Mouse (Mus musculus) liver, embryonic 12.5 days (tissue): ENCODE measurements at regions not wholly inside any gene's neighbourhood (a gene's known extent, or its start where the extent isn't known, plus 50 kb on each side); places are given as distances from the start of the nearest gene placed in this dataset.
A peak's percentile ranks its signal among the peaks of the same experiment; 100 is the strongest.

Experiments used
- ATAC-seq: fragments of 200-750 bp; cut with Nextera tagmentation; 2 replicates; pipeline ENCODE4 v1.8.0; 2017; ENCODE audit warnings: moderate number of reproducible peaks, mild to moderate bottlenecking, moderate library complexity
- H3K27ac ChIP-seq: fragments of 300-500 bp; sonication (generic); 2 replicates; pipeline ENCODE4 v1.5.1; 2016; ENCODE audit warnings: mild to moderate bottlenecking
- H3K27me3 ChIP-seq: fragments of 300-500 bp; sonication (generic); replicated peaks from 2 replicates; pipeline ENCODE4 v1.6.1; 2016; ENCODE audit warnings: mild to moderate bottlenecking, moderate library complexity
- H3K36me3 ChIP-seq: fragments of 300-500 bp; sonication (generic); 2 replicates; pipeline ENCODE4 v1.6.1; 2016; ENCODE audit warnings: mild to moderate bottlenecking, moderate library complexity
- H3K4me1 ChIP-seq: fragments of 300-500 bp; sonication (generic); 2 replicates; pipeline ENCODE4 v1.6.1; 2016
- H3K4me2 ChIP-seq: fragments of 300-500 bp; sonication (generic); 2 replicates; pipeline ENCODE4 v1.6.1; 2016; ENCODE audit warnings: mild to moderate bottlenecking, moderate library complexity
- H3K4me3 ChIP-seq: fragments of 300-500 bp; sonication (generic); 2 replicates; pipeline ENCODE4 v1.5.1; 2016; ENCODE audit warnings: mild to moderate bottlenecking, moderate library complexity
- H3K9ac ChIP-seq: fragments of 300-500 bp; sonication (generic); 2 replicates; pipeline ENCODE4 v1.6.1; 2016; ENCODE audit warnings: mild to moderate bottlenecking, moderate library complexity
- H3K9me3 ChIP-seq: fragments of 300-500 bp; sonication (generic); replicated peaks from 2 replicates; pipeline ENCODE4 v1.6.1; 2016; ENCODE audit warnings: mild to moderate bottlenecking, moderate library complexity
- WGBS: fragments of 180-500 bp; shearing (Covaris S2); methylation state at CpG from one replicate; pipeline ENCODE4 v1.1.7; 2016; ENCODE audit not compliant: insufficient replicate concordance; 5-methylcytosine and 5-hydroxymethylcytosine counted together

DNA sequence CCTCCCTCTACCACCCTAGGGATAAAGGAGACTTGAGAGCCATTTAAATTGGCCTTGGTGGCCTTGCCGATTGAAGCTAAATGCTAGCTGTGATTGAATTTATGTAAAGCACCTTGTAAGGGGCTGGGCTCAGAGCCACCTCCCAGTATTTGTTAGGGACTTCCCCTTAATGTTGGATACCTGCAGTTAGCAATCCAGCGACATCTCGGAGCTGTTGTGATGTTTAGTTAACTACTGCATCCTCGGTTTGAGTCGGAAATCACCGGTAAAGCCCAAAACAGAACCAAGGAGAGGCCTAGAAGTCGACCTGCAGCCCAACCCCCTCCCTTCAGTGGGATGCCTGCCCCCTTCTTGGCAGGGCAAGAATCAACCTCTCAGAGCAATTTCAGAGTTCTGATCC is 236.3 kb downstream of the Cd83 start:
- WGBS, result 36% methylated on average over 7 of the region's 7 CpGs
- Histone ChIP-seq H3K4me2 (no peak overlapping the region), H3K4me3 (no peak overlapping the region), H3K27me3 (no peaks in the 10 kb centered on the region), H3K9ac (no peak overlapping the region), H3K36me3 (no peaks in the 10 kb centered on the region), H3K27ac (no peak overlapping the region), H3K9me3 (no peaks in the 10 kb centered on the region), H3K4me1 (no peaks in the 10 kb centered on the region)
- ATAC-seq, result no peak

DNA sequence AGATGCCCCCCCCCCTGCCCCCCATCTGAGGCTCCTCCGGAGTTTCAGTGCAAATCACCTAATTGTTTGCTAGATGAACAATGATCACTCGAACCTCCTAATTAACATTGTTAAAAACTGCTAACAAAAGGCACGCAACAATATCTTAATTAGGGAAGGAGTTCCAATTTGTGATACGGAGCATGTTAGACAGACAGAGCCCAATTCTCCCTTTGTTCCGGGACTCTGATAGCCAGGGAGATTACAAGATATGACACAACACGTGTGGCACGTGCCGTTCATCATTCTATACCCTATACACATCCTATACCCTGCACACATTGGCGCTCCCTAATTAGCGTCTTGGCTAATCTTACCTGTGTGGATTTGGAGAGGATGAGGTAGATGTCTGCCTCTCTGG is 237.5 kb downstream of the Cd83 start:
- Histone ChIP-seq H3K27me3 (no peaks in the 10 kb centered on the region), H3K27ac (no peak overlapping the region), H3K4me1 (no peaks in the 10 kb centered on the region)

DNA sequence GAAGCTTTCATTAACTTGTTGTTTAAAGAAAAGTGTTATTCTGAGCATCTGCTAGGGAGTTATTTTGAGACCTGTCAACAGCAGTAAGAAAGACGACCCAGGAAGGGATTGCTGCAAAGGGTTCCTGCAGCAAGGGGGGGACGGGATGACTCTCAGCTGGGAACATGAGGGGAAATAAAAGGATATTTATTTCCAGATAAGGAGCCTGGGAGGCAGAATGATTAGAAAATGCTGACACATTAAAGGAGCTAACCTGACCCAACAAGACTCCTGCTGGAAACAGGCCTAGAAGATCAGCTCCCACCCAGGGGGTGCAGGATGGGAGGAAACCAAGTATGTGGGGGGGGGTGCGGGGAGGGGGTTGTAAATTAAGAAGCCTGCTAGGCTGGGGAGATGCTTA is 240.0 kb downstream of the Cd83 start:
- no peak for ATAC-seq
- Histone ChIP-seq H3K4me1 (no peaks in the 10 kb centered on the region), H3K4me3 (no peak overlapping the region), H3K4me2 (no peak overlapping the region), H3K27ac (no peak overlapping the region), H3K36me3 (no peaks in the 10 kb centered on the region), H3K9ac (no peak overlapping the region), H3K27me3 (no peaks in the 10 kb centered on the region), H3K9me3 (no peaks in the 10 kb centered on the region)
- WGBS, result 38% methylated on average over 3 of the region's 3 CpGs

More for the DNA sequence above, 237.5 kb downstream of the Cd83 start:
- H3K4me2 ChIP-seq, result no peak overlapping the region
- ATAC-seq, result no peak
- WGBS, result 69% methylated on average over 10 of the region's 10 CpGs
- H3K4me3 ChIP-seq, result no peak overlapping the region
- H3K9me3 ChIP-seq, result no peaks in the 10 kb centered on the region
- H3K36me3 ChIP-seq, result no peaks in the 10 kb centered on the region
- no peak overlapping the region for H3K9ac ChIP-seq

DNA sequence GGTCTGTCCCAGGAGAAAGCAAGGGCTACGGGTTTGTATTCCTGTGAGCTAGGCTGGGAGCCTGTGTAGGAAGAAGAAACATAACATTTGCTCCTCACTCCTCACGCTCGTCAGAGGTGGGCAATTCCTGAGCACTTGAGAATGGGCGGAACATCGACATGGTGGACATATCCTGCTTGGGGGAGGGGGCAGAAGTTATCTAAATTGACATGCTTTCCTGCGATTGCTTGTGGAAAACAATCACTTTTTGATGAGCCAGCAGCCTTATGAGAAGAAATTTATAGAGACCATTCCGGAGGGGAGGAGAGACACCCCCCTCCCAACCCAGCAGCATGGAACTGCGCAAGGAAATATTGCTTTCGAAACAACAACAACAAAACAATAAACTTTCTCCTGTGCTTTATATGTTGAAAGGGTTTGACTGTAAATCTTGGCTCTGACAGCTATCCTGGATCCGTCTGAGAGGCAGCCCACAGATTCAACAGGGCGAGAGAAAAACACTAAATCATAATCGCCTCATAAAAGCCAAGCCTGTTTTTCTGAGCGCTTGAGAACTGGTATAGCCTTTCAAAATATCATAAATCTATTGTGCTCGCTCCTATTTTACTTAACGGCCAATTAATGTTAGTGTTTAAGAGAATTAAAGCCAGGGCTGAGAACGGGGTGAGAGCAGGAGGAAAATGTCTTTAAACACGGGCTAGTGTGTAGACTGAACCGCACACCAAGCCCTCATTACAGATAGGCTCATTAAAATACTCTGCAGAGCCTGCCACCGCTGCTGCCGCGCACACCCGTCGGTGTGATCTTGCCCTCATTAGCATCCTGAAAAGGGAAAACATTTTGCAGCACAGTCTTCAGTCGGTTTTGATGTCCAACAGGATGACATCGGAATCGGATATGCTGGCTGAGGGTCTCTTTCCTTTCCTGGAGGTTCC is 242.0 kb downstream of the Cd83 start:
- H3K27me3 ChIP-seq, result no peaks in the 10 kb centered on the region
- no peak for ATAC-seq
- no peaks in the 10 kb centered on the region for H3K36me3 ChIP-seq
- no peaks in the 10 kb centered on the region for H3K9me3 ChIP-seq
- 54% methylated on average over 26 of the region's 26 CpGs for WGBS
- no peak overlapping the region for H3K9ac ChIP-seq
- H3K4me1 ChIP-seq, result peaks cover 4% of the 10 kb centered on the region; the same call in 1 of the 2 replicates
- H3K4me3 ChIP-seq, result no peak overlapping the region
- 0 out of 2 replicates have a peak overlapping the region, but pooled peaks have one; percentile 6 for H3K27ac ChIP-seq
- H3K4me2 ChIP-seq, result peak overlapping the region; percentile 13

DNA sequence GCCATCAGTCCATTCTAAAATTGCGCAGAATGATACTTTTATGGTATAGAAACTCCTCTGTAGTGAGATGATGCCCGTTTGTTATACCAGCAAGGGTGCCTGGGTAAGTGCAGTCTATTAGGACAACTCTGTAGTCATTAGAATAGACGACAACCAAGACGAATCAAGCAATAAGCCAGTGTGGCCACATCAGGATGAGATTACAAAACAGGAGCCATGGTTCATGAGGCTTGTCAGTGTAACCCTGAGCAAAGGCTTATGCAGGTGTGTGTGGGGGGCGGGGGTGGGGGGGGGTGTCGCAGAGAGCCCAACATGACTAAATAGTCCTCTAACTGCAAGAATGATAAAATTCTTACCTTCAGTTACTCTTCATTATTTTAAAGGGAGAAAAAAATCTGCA is 243.5 kb downstream of the Cd83 start:
- WGBS, result 81% methylated on average over 6 of the region's 6 CpGs
- H3K4me1 ChIP-seq, result peaks cover 4% of the 10 kb centered on the region; the same call in 1 of the 2 replicates
- no peak overlapping the region for H3K4me2 ChIP-seq
- no peaks in the 10 kb centered on the region for H3K36me3 ChIP-seq
- H3K27ac ChIP-seq, result no peak overlapping the region
- ATAC-seq, result no peak
- no peaks in the 10 kb centered on the region for H3K27me3 ChIP-seq
- no peaks in the 10 kb centered on the region for H3K9me3 ChIP-seq
- no peak overlapping the region for H3K4me3 ChIP-seq
- H3K9ac ChIP-seq, result no peak overlapping the region

DNA sequence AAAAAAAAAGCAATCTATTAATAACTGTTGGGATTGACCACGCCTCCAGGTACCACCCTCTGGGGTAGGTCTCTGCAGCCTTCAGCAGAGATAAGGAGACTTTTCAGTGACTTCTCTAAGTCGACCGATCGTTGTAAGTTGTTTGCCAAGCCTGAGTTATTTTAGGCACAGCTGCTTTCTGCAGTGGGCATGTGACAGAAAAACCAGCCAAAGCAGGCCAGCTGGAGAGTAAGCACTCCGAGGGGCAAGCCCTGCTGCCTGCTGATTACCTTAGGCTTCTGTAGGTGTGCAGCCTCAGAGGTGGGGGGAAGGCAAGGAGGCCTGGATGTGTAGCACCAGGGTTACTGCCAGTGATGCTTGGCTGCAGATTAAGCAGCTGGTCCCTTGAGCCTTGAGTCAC is 246.0 kb downstream of the Cd83 start:
- Histone ChIP-seq H3K4me3 (no peak overlapping the region), H3K27ac (no peak overlapping the region), H3K9ac (no peak overlapping the region), H3K4me2 (no peak overlapping the region), H3K9me3 (no peaks in the 10 kb centered on the region), H3K4me1 (peaks cover 4% of the 10 kb centered on the region; the same call in 1 of the 2 replicates), H3K36me3 (no peaks in the 10 kb centered on the region), H3K27me3 (no peaks in the 10 kb centered on the region)
- ATAC-seq, result no peak
- 23% methylated on average over 5 of the region's 5 CpGs for WGBS

DNA sequence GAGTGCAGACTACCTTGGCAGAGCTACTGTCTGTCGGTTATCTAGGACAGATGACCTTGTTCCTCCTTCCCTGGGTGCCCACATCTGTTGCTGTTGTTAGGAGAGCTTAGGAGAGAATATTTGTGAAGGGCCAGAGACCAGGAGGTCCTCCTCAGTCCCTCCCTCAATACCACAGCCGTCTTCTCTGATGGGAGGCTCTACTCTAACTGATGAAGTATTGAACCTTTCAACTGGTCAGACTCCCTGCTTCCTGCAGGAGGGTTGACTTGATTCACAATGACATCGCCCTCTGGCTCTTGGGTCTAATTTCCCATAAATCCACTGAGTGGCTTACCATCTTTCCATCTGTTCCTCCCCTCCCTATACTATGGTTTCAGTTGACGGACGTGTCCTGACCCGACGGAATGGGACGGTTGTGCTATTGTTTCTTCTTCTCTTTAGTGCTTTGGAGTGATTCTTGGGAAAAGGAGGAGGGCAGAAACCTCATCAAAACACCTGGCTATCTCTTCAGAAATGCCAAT is 253.3 kb downstream of the Cd83 start:
- no peak overlapping the region for H3K4me3 ChIP-seq
- WGBS, result 70% methylated on average over 8 of the region's 8 CpGs
- no peak overlapping the region for H3K4me2 ChIP-seq
- H3K27ac ChIP-seq, result no peak overlapping the region
- H3K9me3 ChIP-seq, result no peaks in the 10 kb centered on the region
- ATAC-seq, result no peak
- no peaks in the 10 kb centered on the region for H3K36me3 ChIP-seq
- no peaks in the 10 kb centered on the region for H3K27me3 ChIP-seq
- no peaks in the 10 kb centered on the region for H3K4me1 ChIP-seq
- H3K9ac ChIP-seq, result no peak overlapping the region

DNA sequence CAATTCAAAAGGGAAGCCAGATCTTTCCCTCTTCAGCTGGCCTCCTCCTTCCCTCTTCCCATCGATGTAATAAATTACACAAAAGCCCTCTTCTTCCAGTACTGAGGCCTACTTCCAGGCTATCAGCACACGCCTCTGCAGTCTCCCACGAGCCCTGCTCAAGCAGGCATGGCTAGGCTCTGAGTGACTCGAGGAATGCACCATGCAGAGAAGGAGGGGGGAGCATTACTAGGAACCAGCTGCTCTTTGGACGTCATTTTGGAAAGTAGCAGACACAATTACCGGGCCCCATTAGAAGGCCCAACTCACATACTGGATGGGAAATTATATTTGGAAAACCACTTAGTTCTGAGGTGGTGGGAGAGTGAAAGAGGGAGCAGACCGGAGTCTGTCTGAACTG is 253.7 kb downstream of the Cd83 start:
- no peak overlapping the region for H3K4me3 ChIP-seq
- no peaks in the 10 kb centered on the region for H3K27me3 ChIP-seq
- H3K4me1 ChIP-seq, result no peaks in the 10 kb centered on the region
- H3K36me3 ChIP-seq, result no peaks in the 10 kb centered on the region
- 54% methylated on average over 7 of the region's 7 CpGs for WGBS
- ATAC-seq, result no peak
- no peak overlapping the region for H3K27ac ChIP-seq
- H3K9ac ChIP-seq, result no peak overlapping the region
- H3K4me2 ChIP-seq, result no peak overlapping the region
- H3K9me3 ChIP-seq, result no peaks in the 10 kb centered on the region

DNA sequence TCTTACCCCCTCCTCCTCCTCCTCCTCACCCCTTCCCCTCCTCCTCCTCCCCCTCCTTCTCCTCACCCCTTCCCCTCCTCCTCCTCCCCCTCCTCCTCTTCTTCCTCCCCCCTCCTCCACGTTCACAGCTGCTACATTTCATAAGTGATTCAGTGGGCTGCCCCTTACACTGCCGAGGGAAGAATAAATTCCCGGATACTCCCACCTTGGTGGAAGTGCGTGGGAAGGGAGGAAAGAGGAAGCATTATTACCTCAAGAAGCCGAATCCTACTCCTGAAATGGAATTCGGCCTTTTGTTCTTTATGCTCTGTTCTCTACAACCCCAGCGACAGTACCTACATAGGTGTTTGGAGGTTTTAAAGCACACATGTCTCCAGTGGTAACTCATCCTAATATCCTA is 256.1 kb downstream of the Cd83 start:
- Histone ChIP-seq H3K36me3 (no peaks in the 10 kb centered on the region), H3K27ac (no peak overlapping the region), H3K9me3 (no peaks in the 10 kb centered on the region), H3K27me3 (no peaks in the 10 kb centered on the region), H3K4me1 (no peaks in the 10 kb centered on the region), H3K4me2 (no peak overlapping the region), H3K4me3 (no peak overlapping the region), H3K9ac (no peak overlapping the region)
- 57% methylated on average over 7 of the region's 7 CpGs for WGBS
- no peak for ATAC-seq

DNA sequence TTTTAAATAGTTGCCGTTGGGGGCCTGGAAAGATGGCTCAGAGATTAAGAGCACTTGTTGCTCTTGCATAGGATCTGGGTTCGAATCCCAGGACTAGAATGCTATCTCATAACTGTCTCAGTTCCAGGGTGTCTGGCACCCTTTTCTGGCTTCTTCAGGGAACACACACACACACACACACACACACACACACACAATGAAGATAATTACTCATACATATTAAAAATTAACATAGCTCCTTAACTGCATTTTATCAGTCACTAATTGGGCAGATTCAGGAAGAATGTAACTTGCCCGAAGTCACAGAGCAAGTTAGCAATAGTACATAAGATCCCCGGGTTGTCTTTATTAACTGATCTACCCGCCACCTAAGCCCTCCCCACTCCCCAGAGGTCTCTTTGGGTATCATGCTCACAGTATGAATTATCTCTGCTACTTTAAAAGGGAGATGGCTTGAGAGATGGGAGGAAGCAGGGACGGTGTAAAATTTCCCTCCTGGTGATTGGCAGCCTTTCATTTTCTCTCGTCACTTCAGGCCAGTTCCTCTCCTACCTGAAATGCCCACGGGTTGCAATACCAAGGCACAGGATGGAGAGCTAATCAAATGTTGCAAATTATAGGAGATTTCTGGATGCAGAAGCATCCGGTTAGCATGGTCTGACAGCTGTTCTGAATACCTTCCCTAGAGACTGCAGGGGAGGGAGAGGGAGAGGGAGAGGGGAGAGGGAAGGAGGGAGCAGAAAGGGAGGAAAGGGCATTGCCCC is 258.3 kb downstream of the Cd83 start:
- no peaks in the 10 kb centered on the region for H3K4me1 ChIP-seq
- H3K27me3 ChIP-seq, result no peaks in the 10 kb centered on the region
- H3K27ac ChIP-seq, result no peak overlapping the region
- no peak overlapping the region for H3K4me3 ChIP-seq
- WGBS, result 49% methylated on average over 9 of the region's 9 CpGs
- ATAC-seq, result no peak
- no peaks in the 10 kb centered on the region for H3K36me3 ChIP-seq
- no peak overlapping the region for H3K4me2 ChIP-seq
- H3K9me3 ChIP-seq, result no peaks in the 10 kb centered on the region
- H3K9ac ChIP-seq, result no peak overlapping the region

DNA sequence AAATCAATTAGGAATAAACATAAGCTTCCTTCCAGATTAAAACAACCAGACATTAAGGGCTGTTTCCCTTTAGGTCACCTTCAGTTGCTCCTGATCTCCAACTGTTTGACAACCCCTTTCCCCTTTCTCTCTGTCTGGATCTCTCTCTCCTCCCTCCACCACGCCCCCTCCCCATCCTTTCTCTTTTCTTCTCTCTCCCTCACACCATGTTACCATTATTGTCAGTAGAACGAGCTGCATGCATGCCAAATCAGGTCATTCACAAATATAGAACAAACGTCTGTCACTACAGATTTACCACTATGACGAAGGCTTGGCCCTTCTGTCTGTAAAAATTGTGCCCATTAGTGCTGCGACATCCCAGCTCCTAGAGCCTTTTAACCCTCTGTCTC is 258.9 kb downstream of the Cd83 start:
- Histone ChIP-seq H3K4me3 (no peak overlapping the region), H3K36me3 (no peaks in the 10 kb centered on the region), H3K4me2 (no peak overlapping the region), H3K9ac (no peak overlapping the region), H3K4me1 (no peaks in the 10 kb centered on the region), H3K27me3 (no peaks in the 10 kb centered on the region), H3K9me3 (no peaks in the 10 kb centered on the region), H3K27ac (no peak overlapping the region)
- ATAC-seq, result no peak
- 35% methylated on average over 5 of the region's 5 CpGs for WGBS

DNA sequence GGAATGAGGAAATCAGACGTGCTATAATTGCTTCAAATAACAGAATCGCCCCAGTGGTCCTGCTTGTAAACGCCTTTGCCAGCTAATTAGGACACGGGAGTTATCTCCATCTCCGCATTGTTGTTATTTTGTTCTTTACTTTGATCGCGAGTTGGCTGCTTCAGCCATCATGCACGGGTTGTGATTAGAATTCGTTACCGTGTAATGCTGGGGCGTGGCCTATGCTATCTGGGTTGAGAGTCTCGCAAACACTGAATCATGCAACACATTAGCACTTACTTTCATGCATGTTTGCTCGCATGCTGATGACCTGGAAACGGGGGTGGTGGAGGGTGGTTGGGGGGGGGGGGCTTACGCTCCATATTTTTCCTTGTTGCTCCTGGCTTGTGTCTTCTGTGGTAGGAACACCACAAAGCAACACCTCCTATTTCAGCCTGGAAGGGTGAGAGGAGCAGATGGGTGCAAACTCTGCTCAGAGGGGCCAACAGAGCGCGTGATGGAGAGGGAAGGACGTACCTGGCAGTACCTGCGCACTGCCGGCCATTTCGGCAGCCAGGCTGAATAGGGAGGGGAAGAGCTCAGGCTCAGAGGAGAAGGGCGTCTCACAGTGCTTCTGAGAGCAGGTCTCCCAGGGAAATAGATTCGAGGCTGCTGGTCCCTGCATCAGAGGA is 260.1 kb downstream of the Cd83 start:
- Histone ChIP-seq H3K9me3 (no peaks in the 10 kb centered on the region), H3K4me2 (no peak overlapping the region), H3K36me3 (no peaks in the 10 kb centered on the region), H3K27me3 (no peaks in the 10 kb centered on the region), H3K4me1 (no peaks in the 10 kb centered on the region), H3K9ac (no peak overlapping the region), H3K27ac (no peak overlapping the region), H3K4me3 (no peak overlapping the region)
- WGBS, result 73% methylated on average over 23 of the region's 23 CpGs
- no peak for ATAC-seq
